Mouse (Mus musculus) gastrocnemius, adult 2 months (tissue): ENCODE data around the gene Epb41. TPM values are rescaled to one million over a fixed set of nuclear protein-coding genes. Genes with fewer than 3 reads are reported as not detected.

ENCODE experiments used
- DNase-seq: peaks from one replicate; pipeline ENCODE4 v3.0.0; 2022
- H3K27ac ChIP-seq: fragments of 200-600 bp; 2 replicates; pipeline ENCODE4 v1.8.1; 2022; ENCODE audit warnings: mild to moderate bottlenecking
- H3K4me3 ChIP-seq: fragments of 200-600 bp; 2 replicates; pipeline ENCODE4 v1.8.1; 2022; ENCODE audit warnings: mild to moderate bottlenecking, moderate library complexity
- CTCF ChIP-seq: fragments of 200-600 bp; IDR thresholded peaks from 2 replicates; pipeline ENCODE4 v1.8.1; 2022; ENCODE audit warnings: antibody characterized with exemption, mild to moderate bottlenecking, moderate library complexity
- intact Hi-C: fragments of 180-260 bp; cut with DNase I; formaldehyde crosslinking; loops from one replicate; pipeline ENCODE4 v1.15.1; 2025
- total RNA-seq, 2 experiments: library from RNA; stranded (reverse); gene quantifications; 2 replicates each; pipeline ENCODE4 v1.2.3; 2021

Epb41 gene
- total RNA-seq, 2 experiments from 2014 or later = 102 to 113 TPM

- intact Hi-C loops = loop anchor here (1.0 to 10.0 kb wide), 2 partner anchors 89 to 256 kb away; no protein-coding TSS in a partner anchor
- peak; percentile 91; the same call in 1 of the 2 replicates for TF ChIP-seq CTCF
- no peak overlapping the region for H3K4me3 ChIP-seq
- H3K27ac ChIP-seq = no peak overlapping the region
- DNase-seq = peak; percentile 64
Observed at GRCm38 (mm10) chr4:132088921-132089320, 13.8 kb upstream of the Epb41 start.

- TF ChIP-seq CTCF = no peak
- Histone ChIP-seq H3K4me3 (no peak overlapping the region), H3K27ac (no peak overlapping the region)
- intact Hi-C loops = loop anchor here (10.0 kb wide), 1 partner anchor 260 kb away; no protein-coding TSS in a partner anchor
- no peak for DNase-seq
Observed at GRCm38 (mm10) chr4:132085114-132085513, 10.0 kb upstream of the Epb41 start.

GRCm38 (mm10) chr4:132080492-132080983 is 5.4 kb upstream of the Epb41 start:
- Histone ChIP-seq H3K27ac (no peak overlapping the region), H3K4me3 (no peak overlapping the region)
- TF ChIP-seq CTCF = no peak
- no peak for DNase-seq
- intact Hi-C loops = loop anchor here (1.0 to 10.0 kb wide), 2 partner anchors 220 to 264 kb away; no protein-coding TSS in a partner anchor

GRCm38 (mm10) chr4:132079555-132080275 is 4.6 kb upstream of the Epb41 start:
- Histone ChIP-seq H3K27ac (no peak overlapping the region), H3K4me3 (no peak overlapping the region)
- peak; percentile 94 for TF ChIP-seq CTCF
- intact Hi-C loops = loop anchor here (1.0 to 10.0 kb wide), 5 partner anchors 42 to 265 kb away; no protein-coding TSS in a partner anchor
- DNase-seq = peak; percentile 74

GRCm38 (mm10) chr4:132078296-132078714 is 3.2 kb upstream of the Epb41 start:
- Histone ChIP-seq H3K4me3 (no peak overlapping the region), H3K27ac (peak overlapping the region; percentile 55)
- no peak for TF ChIP-seq CTCF
- intact Hi-C loops = loop anchor here (5.0 kb wide), 2 partner anchors 41 to 161 kb away; no protein-coding TSS in a partner anchor
- DNase-seq = no peak

- Histone ChIP-seq H3K27ac (peak overlapping the region; percentile 99), H3K4me3 (no peak overlapping the region)
- no peak for DNase-seq
- intact Hi-C loops = loop anchor here (5.0 kb wide), 2 partner anchors 40 to 160 kb away; no protein-coding TSS in a partner anchor
- no peak for TF ChIP-seq CTCF
Observed at GRCm38 (mm10) chr4:132077445-132077844, 2.3 kb upstream of the Epb41 start.

GRCm38 (mm10) chr4:132076480-132077405 is 1.6 kb upstream of the Epb41 start:
- peak overlapping the region; percentile 99 for H3K27ac ChIP-seq
- intact Hi-C loops = loop anchor here (5.0 kb wide), 2 partner anchors 39 to 159 kb away; no protein-coding TSS in a partner anchor
- H3K4me3 ChIP-seq = peak overlapping the region; percentile 22; the same call in 1 of the 2 replicates
- peak; percentile 58 for DNase-seq
- TF ChIP-seq CTCF = no peak

GRCm38 (mm10) chr4:132075796-132076195 is 675 bp upstream of the Epb41 start:
- TF ChIP-seq CTCF = no peak
- Histone ChIP-seq H3K4me3 (peak overlapping the region; percentile 96), H3K27ac (peak overlapping the region; percentile 99)
- intact Hi-C loops = loop anchor here (5.0 kb wide), 2 partner anchors 38 to 158 kb away; no protein-coding TSS in a partner anchor
- no peak for DNase-seq

GRCm38 (mm10) chr4:132074077-132074932 is 816 bp downstream of the Epb41 start, which contains the start of gene Gm10300:
Gm10300 (plus strand) TSS chr4:132074697.
- intact Hi-C loops = no loop called here
- DNase-seq = peak; percentile 76
- TF ChIP-seq CTCF = no peak
- Histone ChIP-seq H3K27ac (peak within 1 kb of the TSS; percentile 99), H3K4me3 (peak within 1 kb of the TSS; percentile 96)

GRCm38 (mm10) chr4:132072946-132073345 is 2.2 kb downstream of the Epb41 start:
- H3K27ac ChIP-seq = peak overlapping the region; percentile 99
- peak; percentile 44; the same call in 1 of the 2 replicates for TF ChIP-seq CTCF
- DNase-seq = peak; percentile 90
- H3K4me3 ChIP-seq = peak overlapping the region; percentile 96
- intact Hi-C loops = no loop called here

GRCm38 (mm10) chr4:132072156-132072555 is 3.0 kb downstream of the Epb41 start:
- intact Hi-C loops = no loop called here
- no peak for DNase-seq
- no peak overlapping the region for H3K4me3 ChIP-seq
- H3K27ac ChIP-seq = peak overlapping the region; percentile 4; the same call in 1 of the 2 replicates
- TF ChIP-seq CTCF = no peak
